Mouse (Mus musculus): Measurements from ENCODE around the gene 1110057P08Rik. TPM values are rescaled to one million over a fixed set of nuclear protein-coding genes. Genes with fewer than 3 reads are reported as not detected.
"Not testable (repeated sequence)": the region's sequence is repeated elsewhere in the genome, so short reads cannot be mapped to it uniquely, and the experiment has no call there.

The 1110057P08Rik gene
- polyA plus RNA-seq (2015; fragmentation: Nextera tagmentation; extraction: Ambion mirVana) = not detected in 2 replicates

GRCm38 (mm10) chr16:89174435-89174834 is at the start of gene 1110057P08Rik:
Gene 1110057P08Rik, plus strand, starts transcription at chr16:89174735.
- WGBS = 74% methylated on average over 2 of the region's 2 CpGs
- no peaks in the 10 kb centered on the region for H3K27me3 ChIP-seq
- no peak within 1 kb of the TSS for H3K27ac ChIP-seq (replicated peaks)
- no peak within 1 kb of the TSS for H3K4me2 ChIP-seq
- H3K9me3 ChIP-seq = no peaks in the 10 kb centered on the region
- H3K9ac ChIP-seq = no peak within 1 kb of the TSS
- ATAC-seq (ENCODE audit: low FRiP score, low read depth) = no peak
- H3K36me3 ChIP-seq = no peaks in the 10 kb centered on the region
- H3K4me1 ChIP-seq (replicated peaks) = no peaks in the 10 kb centered on the region
- no peak within 1 kb of the TSS for H3K4me3 ChIP-seq

- ATAC-seq (ENCODE audit: low FRiP score, low read depth) = no peak
- no peaks in the 10 kb centered on the region for H3K9me3 ChIP-seq
- WGBS = 97% methylated on average over 1 of the region's 1 CpGs
- H3K4me2 ChIP-seq = no peak within 1 kb of the TSS
- H3K9ac ChIP-seq = no peak within 1 kb of the TSS
- H3K27ac ChIP-seq (replicated peaks) = no peak within 1 kb of the TSS
- H3K4me1 ChIP-seq (replicated peaks) = no peaks in the 10 kb centered on the region
- no peaks in the 10 kb centered on the region for H3K27me3 ChIP-seq
- no peaks in the 10 kb centered on the region for H3K36me3 ChIP-seq
- H3K4me3 ChIP-seq = no peak within 1 kb of the TSS
These were observed 34.0 kb upstream of the 1110057P08Rik start, which contains the start of gene Gm6358 for GRCm38 (mm10) chr16:89140551-89140950. Gene Gm6358, plus strand, starts transcription at chr16:89140851.

- H3K27ac ChIP-seq (replicated peaks) = no peak within 1 kb of the TSS
- H3K9me3 ChIP-seq = no peaks in the 10 kb centered on the region
- H3K36me3 ChIP-seq = no peaks in the 10 kb centered on the region
- ATAC-seq (ENCODE audit: low FRiP score, low read depth) = no peak
- no peak within 1 kb of the TSS for H3K9ac ChIP-seq
- 100% methylated on average over 1 of the region's 1 CpGs for WGBS
- no peak within 1 kb of the TSS for H3K4me2 ChIP-seq
- H3K27me3 ChIP-seq = no peaks in the 10 kb centered on the region
- no peak within 1 kb of the TSS for H3K4me3 ChIP-seq
- no peaks in the 10 kb centered on the region for H3K4me1 ChIP-seq (replicated peaks)
These were observed 23.7 kb upstream of the 1110057P08Rik start, which contains the start of gene Gm10061 for GRCm38 (mm10) chr16:89150786-89151185. Gene Gm10061, plus strand, starts transcription at chr16:89151086.

- Histone ChIP-seq H3K9me3 (no peaks in the 10 kb centered on the region), H3K36me3 (no peaks in the 10 kb centered on the region), H3K27me3 (no peaks in the 10 kb centered on the region), H3K4me3 (no peak within 1 kb of the TSS), H3K27ac (replicated peaks) (no peak within 1 kb of the TSS), H3K4me1 (replicated peaks) (no peaks in the 10 kb centered on the region), H3K4me2 (no peak within 1 kb of the TSS), H3K9ac (no peak within 1 kb of the TSS)
- ATAC-seq (ENCODE audit: low FRiP score, low read depth) = no peak
- WGBS = 84% methylated on average over 4 of the region's 4 CpGs
These were observed 16.9 kb upstream of the 1110057P08Rik start, which contains the start of gene Gm9789 for GRCm38 (mm10) chr16:89157652-89158051. Gene Gm9789, plus strand, starts transcription at chr16:89157952.

- H3K27ac ChIP-seq (replicated peaks); H3K27me3 ChIP-seq; H3K9me3 ChIP-seq; H3K4me2 ChIP-seq; H3K36me3 ChIP-seq; H3K9ac ChIP-seq; ATAC-seq (ENCODE audit: low FRiP score, low read depth); H3K4me1 ChIP-seq (replicated peaks); H3K4me3 ChIP-seq: not testable (repeated sequence)
These were observed 5.3 kb upstream of the 1110057P08Rik start, which contains the start of gene Gm7735 for GRCm38 (mm10) chr16:89169190-89169589. Gene Gm7735, plus strand, starts transcription at chr16:89169490.

- no peaks in the 10 kb centered on the region for H3K27me3 ChIP-seq
- H3K36me3 ChIP-seq = no peaks in the 10 kb centered on the region
- H3K4me1 ChIP-seq (replicated peaks) = no peaks in the 10 kb centered on the region
- H3K4me2 ChIP-seq = no peak overlapping the region
- WGBS = 86% methylated on average over 4 of the region's 4 CpGs
- H3K9ac ChIP-seq = no peak overlapping the region
- ATAC-seq (ENCODE audit: low FRiP score, low read depth) = no peak
- H3K4me3 ChIP-seq = no peak overlapping the region
- H3K9me3 ChIP-seq = no peaks in the 10 kb centered on the region
- no peak overlapping the region for H3K27ac ChIP-seq (replicated peaks)
These were observed 14.1 kb downstream of the 1110057P08Rik start for GRCm38 (mm10) chr16:89188621-89189020.

GRCm38 (mm10) chr16:89205561-89205960 is 31.0 kb downstream of the 1110057P08Rik start, which contains the start of gene Krtap20-2:
Gene Krtap20-2, plus strand, starts transcription at chr16:89205861.
- no peak within 1 kb of the TSS for H3K27ac ChIP-seq (replicated peaks)
- H3K4me1 ChIP-seq (replicated peaks) = no peaks in the 10 kb centered on the region
- no peaks in the 10 kb centered on the region for H3K27me3 ChIP-seq
- no peak within 1 kb of the TSS for H3K4me3 ChIP-seq
- H3K36me3 ChIP-seq = no peaks in the 10 kb centered on the region
- no peaks in the 10 kb centered on the region for H3K9me3 ChIP-seq
- 80% methylated on average over 1 of the region's 1 CpGs for WGBS
- H3K4me2 ChIP-seq = no peak within 1 kb of the TSS
- H3K9ac ChIP-seq = no peak within 1 kb of the TSS
- ATAC-seq (ENCODE audit: low FRiP score, low read depth) = no peak

Other genes with a start within 250 kb of the 1110057P08Rik start
- not detected in 2 replicates for gene Krtap19-9b, start 242.5 kb upstream of the 1110057P08Rik start, polyA plus RNA-seq (2015; fragmentation: Nextera tagmentation; extraction: Ambion mirVana)
- not detected in 2 replicates for gene Krtap16-3, start 211.9 kb upstream of the 1110057P08Rik start, polyA plus RNA-seq (2015; fragmentation: Nextera tagmentation; extraction: Ambion mirVana)
- not detected in 2 replicates for gene Krtap22-2, start 164.0 kb upstream of the 1110057P08Rik start, polyA plus RNA-seq (2015; fragmentation: Nextera tagmentation; extraction: Ambion mirVana)
- gene Gm10229, start 159.5 kb upstream of the 1110057P08Rik start, polyA plus RNA-seq (2015; fragmentation: Nextera tagmentation; extraction: Ambion mirVana) = not detected in 2 replicates
- gene Krtap6-1, start 143.0 kb upstream of the 1110057P08Rik start, polyA plus RNA-seq (2015; fragmentation: Nextera tagmentation; extraction: Ambion mirVana) = not detected in 2 replicates
- gene Gm10228, start 133.3 kb upstream of the 1110057P08Rik start, polyA plus RNA-seq (2015; fragmentation: Nextera tagmentation; extraction: Ambion mirVana) = not detected in 2 replicates
- not detected in 2 replicates for gene Krtap6-5, start 126.9 kb upstream of the 1110057P08Rik start, polyA plus RNA-seq (2015; fragmentation: Nextera tagmentation; extraction: Ambion mirVana)
- gene 1110025L11Rik, start 110.7 kb upstream of the 1110057P08Rik start, polyA plus RNA-seq (2015; fragmentation: Nextera tagmentation; extraction: Ambion mirVana) = not detected in 2 replicates
- not detected in 2 replicates for gene Krtap6-3, start 90.7 kb upstream of the 1110057P08Rik start, polyA plus RNA-seq (2015; fragmentation: Nextera tagmentation; extraction: Ambion mirVana)
- gene Gm6358, start 33.9 kb upstream of the 1110057P08Rik start, polyA plus RNA-seq (2015; fragmentation: Nextera tagmentation; extraction: Ambion mirVana) = not detected in 2 replicates
- gene Gm10061, start 23.6 kb upstream of the 1110057P08Rik start, polyA plus RNA-seq (2015; fragmentation: Nextera tagmentation; extraction: Ambion mirVana) = not detected in 2 replicates
- gene Gm9789, start 16.8 kb upstream of the 1110057P08Rik start, polyA plus RNA-seq (2015; fragmentation: Nextera tagmentation; extraction: Ambion mirVana) = not detected in 2 replicates
- gene Gm7735, start 5.2 kb upstream of the 1110057P08Rik start, polyA plus RNA-seq (2015; fragmentation: Nextera tagmentation; extraction: Ambion mirVana) = not detected in 2 replicates
- gene Krtap20-2, start 31.1 kb downstream of the 1110057P08Rik start, polyA plus RNA-seq (2015; fragmentation: Nextera tagmentation; extraction: Ambion mirVana) = not detected in 2 replicates
- gene Krtap21-1, start 229.1 kb downstream of the 1110057P08Rik start, polyA plus RNA-seq (2015; fragmentation: Nextera tagmentation; extraction: Ambion mirVana) = not detected in 2 replicates
- not detected in 2 replicates for gene Krtap6-2, start 245.4 kb downstream of the 1110057P08Rik start, polyA plus RNA-seq (2015; fragmentation: Nextera tagmentation; extraction: Ambion mirVana)